Mouse (Mus musculus): Measurements from ENCODE around the gene Enho. TPM values are rescaled to one million over a fixed set of nuclear protein-coding genes. Genes with fewer than 3 reads are reported as not detected.
"Not testable (repeated sequence)": the region's sequence is repeated elsewhere in the genome, so short reads cannot be mapped to it uniquely, and the experiment has no call there.

Enho gene
- 4.7 and 5.6 TPM in 2 replicates for polyA plus RNA-seq (2015; fragmentation: Nextera tagmentation; extraction: Ambion mirVana)

- H3K36me3 ChIP-seq (ENCODE audit: control insufficient read depth, insufficient read depth) = no peaks in the 10 kb centered on the region
- peak within 1 kb of the TSS; percentile 54 for H3K27ac ChIP-seq (ENCODE audit: low read length)
- peaks cover 4% of the 10 kb centered on the region; the same call in 1 of the 2 replicates for H3K4me1 ChIP-seq (ENCODE audit: control insufficient read depth, insufficient read depth, low read length)
- peak within 1 kb of the TSS; percentile 93 for H3K4me2 ChIP-seq (ENCODE audit: low read depth, low read length)
- peak within 1 kb of the TSS; percentile 63 for H3K4me3 ChIP-seq (ENCODE audit: low read length)
- H3K9me3 ChIP-seq (replicated peaks; ENCODE audit: control insufficient read depth, low read length) = no peaks in the 10 kb centered on the region
- no peaks in the 10 kb centered on the region for H3K27me3 ChIP-seq (ENCODE audit: control insufficient read depth, insufficient read depth, low read length)
- under 1% methylated on average over 64 of the region's 74 CpGs for WGBS
- H3K9ac ChIP-seq (ENCODE audit: low read length) = peak within 1 kb of the TSS; percentile 78
- ATAC-seq (replicated peaks; ENCODE audit: extremely low read depth, insufficient read depth, low FRiP score) = peak; percentile 90
These were observed at the start of gene Enho for GRCm38 (mm10) chr4:41639913-41640507. Enho (minus strand) TSS chr4:41640324.

- 47% methylated on average over 1 of the region's 1 CpGs for WGBS
- H3K4me2 ChIP-seq (ENCODE audit: low read depth, low read length); H3K9me3 ChIP-seq (replicated peaks; ENCODE audit: control insufficient read depth, low read length); H3K27me3 ChIP-seq (ENCODE audit: control insufficient read depth, insufficient read depth, low read length); H3K27ac ChIP-seq (ENCODE audit: low read length); H3K9ac ChIP-seq (ENCODE audit: low read length); H3K4me3 ChIP-seq (ENCODE audit: low read length); H3K36me3 ChIP-seq (ENCODE audit: control insufficient read depth, insufficient read depth); H3K4me1 ChIP-seq (ENCODE audit: control insufficient read depth, insufficient read depth, low read length); ATAC-seq (replicated peaks; ENCODE audit: extremely low read depth, insufficient read depth, low FRiP score): not testable (repeated sequence)
These were observed 48.4 kb upstream of the Enho start for GRCm38 (mm10) chr4:41688562-41688961.

- H3K27ac ChIP-seq (ENCODE audit: low read length); H3K27me3 ChIP-seq (ENCODE audit: control insufficient read depth, insufficient read depth, low read length); H3K36me3 ChIP-seq (ENCODE audit: control insufficient read depth, insufficient read depth); H3K4me2 ChIP-seq (ENCODE audit: low read depth, low read length); ATAC-seq (replicated peaks; ENCODE audit: extremely low read depth, insufficient read depth, low FRiP score); H3K4me1 ChIP-seq (ENCODE audit: control insufficient read depth, insufficient read depth, low read length); H3K9ac ChIP-seq (ENCODE audit: low read length); H3K4me3 ChIP-seq (ENCODE audit: low read length); H3K9me3 ChIP-seq (replicated peaks; ENCODE audit: control insufficient read depth, low read length): not testable (repeated sequence)
- WGBS = 76% methylated on average over 9 of the region's 10 CpGs
These were observed 45.9 kb upstream of the Enho start for GRCm38 (mm10) chr4:41685882-41686492.

- not testable (repeated sequence) for H3K9me3 ChIP-seq (replicated peaks; ENCODE audit: control insufficient read depth, low read length); H3K4me1 ChIP-seq (ENCODE audit: control insufficient read depth, insufficient read depth, low read length); H3K27ac ChIP-seq (ENCODE audit: low read length); H3K36me3 ChIP-seq (ENCODE audit: control insufficient read depth, insufficient read depth); ATAC-seq (replicated peaks; ENCODE audit: extremely low read depth, insufficient read depth, low FRiP score); H3K4me3 ChIP-seq (ENCODE audit: low read length); H3K4me2 ChIP-seq (ENCODE audit: low read depth, low read length); H3K27me3 ChIP-seq (ENCODE audit: control insufficient read depth, insufficient read depth, low read length); H3K9ac ChIP-seq (ENCODE audit: low read length)
- WGBS = 1% methylated on average over 14 of the region's 14 CpGs
These were observed 44.9 kb upstream of the Enho start for GRCm38 (mm10) chr4:41684931-41685453.

- H3K4me1 ChIP-seq (ENCODE audit: control insufficient read depth, insufficient read depth, low read length); H3K27ac ChIP-seq (ENCODE audit: low read length); H3K9ac ChIP-seq (ENCODE audit: low read length); ATAC-seq (replicated peaks; ENCODE audit: extremely low read depth, insufficient read depth, low FRiP score); H3K27me3 ChIP-seq (ENCODE audit: control insufficient read depth, insufficient read depth, low read length); H3K36me3 ChIP-seq (ENCODE audit: control insufficient read depth, insufficient read depth); H3K9me3 ChIP-seq (replicated peaks; ENCODE audit: control insufficient read depth, low read length); H3K4me3 ChIP-seq (ENCODE audit: low read length): not testable (repeated sequence)
- 6% methylated on average over 22 of the region's 27 CpGs for WGBS
- H3K4me2 ChIP-seq (ENCODE audit: low read depth, low read length) = peak overlapping the region; percentile 23
These were observed 44.2 kb upstream of the Enho start for GRCm38 (mm10) chr4:41684131-41684930.

- H3K27ac ChIP-seq (ENCODE audit: low read length); H3K27me3 ChIP-seq (ENCODE audit: control insufficient read depth, insufficient read depth, low read length); ATAC-seq (replicated peaks; ENCODE audit: extremely low read depth, insufficient read depth, low FRiP score); H3K36me3 ChIP-seq (ENCODE audit: control insufficient read depth, insufficient read depth); H3K9me3 ChIP-seq (replicated peaks; ENCODE audit: control insufficient read depth, low read length); H3K9ac ChIP-seq (ENCODE audit: low read length): not testable (repeated sequence)
- Histone ChIP-seq H3K4me1 (ENCODE audit: control insufficient read depth, insufficient read depth, low read length) (peaks cover 12% of the 10 kb centered on the region), H3K4me3 (ENCODE audit: low read length) (peak overlapping the region; percentile 24), H3K4me2 (ENCODE audit: low read depth, low read length) (peak overlapping the region; percentile 44)
- WGBS = 0% methylated on average over 1 of the region's 27 CpGs
These were observed 43.2 kb upstream of the Enho start for GRCm38 (mm10) chr4:41683303-41683702.

- no peak for ATAC-seq (replicated peaks; ENCODE audit: extremely low read depth, insufficient read depth, low FRiP score)
- H3K27ac ChIP-seq (ENCODE audit: low read length) = no peak overlapping the region
- no peak overlapping the region for H3K9ac ChIP-seq (ENCODE audit: low read length)
- H3K27me3 ChIP-seq (ENCODE audit: control insufficient read depth, insufficient read depth, low read length) = peaks cover 4% of the 10 kb centered on the region
- 34% methylated on average over 6 of the region's 6 CpGs for WGBS
- H3K4me1 ChIP-seq (ENCODE audit: control insufficient read depth, insufficient read depth, low read length) = peaks cover 12% of the 10 kb centered on the region
- no peaks in the 10 kb centered on the region for H3K9me3 ChIP-seq (replicated peaks; ENCODE audit: control insufficient read depth, low read length)
- H3K4me3 ChIP-seq (ENCODE audit: low read length) = no peak overlapping the region
- H3K4me2 ChIP-seq (ENCODE audit: low read depth, low read length) = no peak overlapping the region
- H3K36me3 ChIP-seq (ENCODE audit: control insufficient read depth, insufficient read depth) = no peaks in the 10 kb centered on the region
These were observed 42.7 kb upstream of the Enho start for GRCm38 (mm10) chr4:41682789-41683188.

- no peak for ATAC-seq (replicated peaks; ENCODE audit: extremely low read depth, insufficient read depth, low FRiP score)
- Histone ChIP-seq H3K9ac (ENCODE audit: low read length) (no peak overlapping the region), H3K27ac (ENCODE audit: low read length) (no peak overlapping the region), H3K36me3 (ENCODE audit: control insufficient read depth, insufficient read depth) (no peaks in the 10 kb centered on the region), H3K9me3 (replicated peaks; ENCODE audit: control insufficient read depth, low read length) (no peaks in the 10 kb centered on the region), H3K27me3 (ENCODE audit: control insufficient read depth, insufficient read depth, low read length) (peaks cover 4% of the 10 kb centered on the region), H3K4me2 (ENCODE audit: low read depth, low read length) (no peak overlapping the region), H3K4me1 (ENCODE audit: control insufficient read depth, insufficient read depth, low read length) (peaks cover 17% of the 10 kb centered on the region), H3K4me3 (ENCODE audit: low read length) (no peak overlapping the region)
- WGBS = 63% methylated on average over 10 of the region's 10 CpGs
These were observed 41.8 kb upstream of the Enho start for GRCm38 (mm10) chr4:41681947-41682346.

- 64% methylated on average over 4 of the region's 4 CpGs for WGBS
- Histone ChIP-seq H3K4me2 (ENCODE audit: low read depth, low read length) (no peak overlapping the region), H3K9ac (ENCODE audit: low read length) (no peak overlapping the region), H3K4me3 (ENCODE audit: low read length) (no peak overlapping the region), H3K27ac (ENCODE audit: low read length) (no peak overlapping the region), H3K36me3 (ENCODE audit: control insufficient read depth, insufficient read depth) (no peaks in the 10 kb centered on the region), H3K27me3 (ENCODE audit: control insufficient read depth, insufficient read depth, low read length) (peaks cover 4% of the 10 kb centered on the region), H3K4me1 (ENCODE audit: control insufficient read depth, insufficient read depth, low read length) (peaks cover 24% of the 10 kb centered on the region), H3K9me3 (replicated peaks; ENCODE audit: control insufficient read depth, low read length) (no peaks in the 10 kb centered on the region)
- no peak for ATAC-seq (replicated peaks; ENCODE audit: extremely low read depth, insufficient read depth, low FRiP score)
These were observed 41.1 kb upstream of the Enho start for GRCm38 (mm10) chr4:41681176-41681575.
